Mouse (Mus musculus) macrophage (primary cell): ENCODE results near the gene Wnk4. TPM values are rescaled to one million over a fixed set of nuclear protein-coding genes. Genes with fewer than 3 reads are reported as not detected.

ENCODE experiments used
- H3K27ac ChIP-seq: fragments of 350-480 bp; formaldehyde crosslinking; 2 replicates; pipeline ENCODE4 v1.9.0; 2021
- H3K36me3 ChIP-seq: fragments of 350-480 bp; formaldehyde crosslinking; 2 replicates; pipeline ENCODE4 v1.9.0; 2021; ENCODE audit errors: inconsistent target
- H3K4me3 ChIP-seq: fragments of 350-480 bp; formaldehyde crosslinking; 2 replicates; pipeline ENCODE4 v1.9.0; 2021; ENCODE audit errors: inconsistent target
- H3K79me2 ChIP-seq: fragments of 350-480 bp; formaldehyde crosslinking; 2 replicates; pipeline ENCODE4 v1.9.0; 2021; ENCODE audit errors: inconsistent target
- WGBS: methylation state at CpG from one replicate; pipeline ENCODE4 v1.1.7; 2026; ENCODE audit warnings: inconsistent platforms; ENCODE audit not compliant: missing documents; 5-methylcytosine and 5-hydroxymethylcytosine counted together
- polyA plus RNA-seq: library from polyadenylated mRNA; stranded (reverse); fragments of 250-400 nt; gene quantifications from 3 replicates; pipeline ENCODE4 v1.2.4, GENCODE M21; 2018; ENCODE audit warnings: inconsistent platforms

Gene Wnk4
- polyA plus RNA-seq, 1 experiment from 2014 or later, result not detected

- 7% methylated on average over 7 of the region's 7 CpGs for WGBS
- Histone ChIP-seq H3K79me2 (no peaks in the 10 kb centered on the region; the same call in 1 of the 2 replicates), H3K36me3 (peaks cover 13% of the 10 kb centered on the region; the same call in 1 of the 2 replicates), H3K4me3 (peak overlapping the region; percentile 89), H3K27ac (peak overlapping the region; percentile 62)
Observed at GRCm38 (mm10) chr11:101252941-101253340, 7.4 kb upstream of the Wnk4 start.

DNA sequence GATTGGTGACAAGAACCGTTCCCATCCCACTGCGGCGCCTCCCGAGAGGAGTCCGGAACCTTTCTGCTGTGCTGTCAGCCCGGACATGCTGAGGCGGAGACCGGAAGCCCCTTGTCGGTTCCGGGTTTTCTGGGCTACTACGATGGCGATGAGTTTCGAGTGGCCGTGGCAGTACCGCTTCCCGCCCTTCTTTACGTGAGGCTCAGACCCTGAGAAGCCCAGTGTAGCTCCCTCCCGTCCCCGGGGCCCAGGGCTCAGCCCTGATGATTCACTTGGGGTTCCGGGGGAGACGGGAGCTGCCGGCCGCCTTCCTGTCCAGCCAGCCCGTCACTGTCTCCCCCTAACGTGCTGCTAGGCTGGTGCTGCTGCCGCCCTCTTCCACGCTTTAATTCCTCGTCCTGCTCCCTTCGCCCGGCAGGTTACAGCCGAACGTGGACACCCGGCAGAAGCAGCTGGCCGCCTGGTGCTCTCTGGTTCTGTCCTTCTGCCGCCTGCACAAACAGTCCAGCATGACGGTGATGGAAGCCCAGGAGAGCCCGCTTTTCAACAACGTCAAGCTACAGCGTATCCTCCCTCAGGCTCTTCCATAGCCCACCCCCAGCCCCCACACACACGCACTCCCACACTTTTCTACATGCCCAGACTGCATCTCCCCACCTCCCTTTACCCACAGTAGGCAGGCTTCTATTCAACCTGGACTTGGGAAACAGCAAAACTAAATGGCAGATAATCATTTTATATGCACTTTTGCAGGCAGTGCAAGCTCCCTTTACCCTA lies 6.6 kb upstream of the Wnk4 start, which contains the start of gene Vps25:
Gene Vps25 (plus strand): TSS at position 95 of the 777 bp plus-strand sequence.
- 1% methylated on average over 40 of the region's 40 CpGs for WGBS
- Histone ChIP-seq H3K79me2 (no peaks in the 10 kb centered on the region; the same call in 1 of the 2 replicates), H3K27ac (peak within 1 kb of the TSS; percentile 62), H3K36me3 (peaks cover 22% of the 10 kb centered on the region; the same call in 1 of the 2 replicates), H3K4me3 (peak within 1 kb of the TSS; percentile 89)

DNA sequence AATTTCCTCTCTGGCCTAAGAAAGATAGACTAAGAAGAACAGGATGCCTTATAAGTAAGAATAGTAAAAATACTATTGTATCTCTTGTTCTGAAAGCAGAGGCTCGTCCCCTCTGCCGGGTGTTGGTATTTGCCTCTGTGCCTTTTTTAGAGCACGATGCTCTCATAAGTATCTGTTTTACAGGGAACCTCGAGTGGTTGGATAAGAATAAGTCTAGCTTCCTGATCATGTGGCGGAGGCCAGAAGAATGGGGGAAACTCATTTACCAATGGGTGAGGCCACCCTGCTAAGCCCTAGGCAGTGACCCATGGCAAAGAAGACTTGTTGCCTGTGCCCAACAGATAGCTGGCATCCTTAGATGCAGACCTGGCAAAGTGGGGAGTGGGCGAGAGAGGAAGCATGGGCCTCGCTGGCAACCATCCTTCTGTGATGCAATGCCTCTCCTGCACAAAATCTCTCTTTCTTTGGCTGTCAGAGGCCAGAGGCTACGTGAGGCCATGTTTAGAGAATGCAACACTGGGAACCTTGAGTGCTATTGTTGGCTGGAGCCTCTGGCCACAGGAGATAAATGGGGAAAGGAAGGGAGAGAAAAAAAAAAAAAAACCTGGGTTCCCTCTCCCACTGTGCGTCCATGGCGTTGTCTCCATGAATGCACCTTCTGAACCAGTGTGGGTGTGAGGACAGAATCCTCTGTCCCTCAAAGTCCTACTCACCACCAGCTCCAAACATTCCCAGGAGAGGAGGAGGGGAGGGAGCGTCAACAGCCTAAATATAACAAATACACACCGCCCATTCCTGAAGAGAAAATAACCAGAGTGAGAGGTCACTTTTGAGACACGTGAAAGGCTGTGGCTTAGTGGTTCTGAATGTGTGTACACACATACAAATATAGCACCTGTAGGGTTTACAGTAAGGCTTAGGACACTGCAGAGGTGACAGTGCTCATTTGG lies 4.3 kb upstream of the Wnk4 start:
- Histone ChIP-seq H3K27ac (no peak overlapping the region), H3K4me3 (no peak overlapping the region), H3K36me3 (peaks cover 26% of the 10 kb centered on the region; the same call in 1 of the 2 replicates), H3K79me2 (no peaks in the 10 kb centered on the region; the same call in 1 of the 2 replicates)
- 96% methylated on average over 13 of the region's 13 CpGs for WGBS

GRCm38 (mm10) chr11:101259261-101259712 lies 1.1 kb upstream of the Wnk4 start:
- Histone ChIP-seq H3K79me2 (no peaks in the 10 kb centered on the region), H3K27ac (no peak overlapping the region), H3K4me3 (no peak overlapping the region), H3K36me3 (peaks cover 26% of the 10 kb centered on the region; the same call in 1 of the 2 replicates)
- WGBS, result 81% methylated on average over 6 of the region's 6 CpGs

- 4% methylated on average over 29 of the region's 30 CpGs for WGBS
- H3K27ac ChIP-seq, result no peak overlapping the region
Observed at GRCm38 (mm10) chr11:101260826-101261380, 536 bp downstream of the Wnk4 start.

DNA sequence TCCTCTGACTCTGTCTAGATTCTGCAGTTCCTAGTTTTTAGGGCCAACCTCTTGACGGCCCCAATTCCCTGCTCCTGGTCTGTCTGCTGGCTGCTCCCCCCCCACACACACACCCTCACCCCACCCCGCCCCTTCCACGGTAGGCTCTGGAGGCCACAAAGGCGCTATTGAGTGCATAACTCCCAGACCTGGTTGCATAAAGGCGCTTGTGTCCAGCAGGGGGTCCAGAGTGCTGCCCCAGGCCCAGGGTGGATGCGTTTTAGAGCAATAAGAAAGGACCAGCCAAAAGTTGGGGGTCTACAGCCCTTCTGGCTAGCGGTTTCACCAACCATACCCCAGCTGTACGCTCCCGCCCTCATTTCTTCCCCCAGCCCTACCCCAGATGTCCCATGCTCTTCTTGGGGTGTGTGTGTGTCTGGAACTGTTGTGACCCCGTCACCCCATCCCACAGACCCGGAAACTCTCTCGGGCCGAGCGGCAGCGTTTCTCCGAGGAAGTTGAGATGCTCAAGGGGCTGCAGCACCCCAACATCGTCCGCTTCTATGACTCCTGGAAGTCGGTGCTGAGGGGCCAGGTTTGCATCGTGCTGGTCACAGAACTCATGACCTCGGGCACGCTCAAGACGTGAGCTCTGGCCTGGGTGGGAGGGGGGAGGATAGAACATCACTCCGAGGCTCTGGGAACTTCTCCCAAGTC lies 2.1 kb downstream of the Wnk4 start:
- no peak overlapping the region for H3K27ac ChIP-seq
- 12% methylated on average over 22 of the region's 24 CpGs for WGBS
- H3K4me3 ChIP-seq, result no peak overlapping the region
- no peaks in the 10 kb centered on the region for H3K79me2 ChIP-seq
- H3K36me3 ChIP-seq, result peaks cover 17% of the 10 kb centered on the region; the same call in 1 of the 2 replicates

More at GRCm38 (mm10) chr11:101260826-101261380, 536 bp downstream of the Wnk4 start:
- Histone ChIP-seq H3K4me3 (no peak overlapping the region), H3K79me2 (no peaks in the 10 kb centered on the region), H3K36me3 (peaks cover 25% of the 10 kb centered on the region; the same call in 1 of the 2 replicates)

GRCm38 (mm10) chr11:101263138-101263988 lies 3.0 kb downstream of the Wnk4 start:
- Histone ChIP-seq H3K79me2 (no peaks in the 10 kb centered on the region), H3K36me3 (peaks cover 9% of the 10 kb centered on the region; the same call in 1 of the 2 replicates), H3K27ac (no peak overlapping the region), H3K4me3 (no peak overlapping the region)
- WGBS, result 19% methylated on average over 32 of the region's 32 CpGs

DNA sequence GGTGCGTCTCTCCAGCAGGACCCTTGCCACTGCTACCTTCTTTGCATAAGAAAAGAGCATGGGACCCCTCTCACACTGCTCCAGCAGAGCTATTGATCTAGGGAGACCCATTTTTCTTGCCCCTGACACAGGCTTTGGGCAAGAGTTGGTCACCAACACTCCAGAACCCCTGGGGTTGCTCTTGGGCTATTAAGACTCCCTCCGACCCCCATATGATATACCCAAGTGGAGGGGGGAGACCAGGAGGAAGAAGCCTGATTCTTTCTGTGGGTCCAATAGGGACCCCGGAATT lies 3.6 kb downstream of the Wnk4 start:
- no peak overlapping the region for H3K4me3 ChIP-seq
- no peak overlapping the region for H3K27ac ChIP-seq
- WGBS, result 54% methylated on average over 3 of the region's 3 CpGs
- peaks cover 4% of the 10 kb centered on the region; the same call in 1 of the 2 replicates for H3K36me3 ChIP-seq
- H3K79me2 ChIP-seq, result no peaks in the 10 kb centered on the region

GRCm38 (mm10) chr11:101264954-101265471 lies 4.6 kb downstream of the Wnk4 start:
- no peaks in the 10 kb centered on the region for H3K36me3 ChIP-seq
- no peak overlapping the region for H3K27ac ChIP-seq
- 13% methylated on average over 31 of the region's 31 CpGs for WGBS
- H3K4me3 ChIP-seq, result no peak overlapping the region
- H3K79me2 ChIP-seq, result no peaks in the 10 kb centered on the region

- 58% methylated on average over 6 of the region's 6 CpGs for WGBS
- Histone ChIP-seq H3K27ac (no peak overlapping the region), H3K36me3 (no peaks in the 10 kb centered on the region), H3K4me3 (no peak overlapping the region), H3K79me2 (no peaks in the 10 kb centered on the region)
Observed at GRCm38 (mm10) chr11:101265906-101266305, 5.5 kb downstream of the Wnk4 start.

- 51% methylated on average over 10 of the region's 10 CpGs for WGBS
- no peaks in the 10 kb centered on the region for H3K79me2 ChIP-seq
- H3K36me3 ChIP-seq, result no peaks in the 10 kb centered on the region
- no peak overlapping the region for H3K27ac ChIP-seq
- H3K4me3 ChIP-seq, result no peak overlapping the region
Observed at GRCm38 (mm10) chr11:101269577-101270116, 9.3 kb downstream of the Wnk4 start.

GRCm38 (mm10) chr11:101272446-101272845 lies 12.1 kb downstream of the Wnk4 start:
- Histone ChIP-seq H3K79me2 (peaks cover 2% of the 10 kb centered on the region; the same call in 1 of the 2 replicates), H3K4me3 (no peak overlapping the region), H3K27ac (no peak overlapping the region), H3K36me3 (no peaks in the 10 kb centered on the region)
- WGBS, result 81% methylated on average over 3 of the region's 3 CpGs

GRCm38 (mm10) chr11:101275309-101275708 lies 14.9 kb downstream of the Wnk4 start:
- peaks cover 14% of the 10 kb centered on the region for H3K79me2 ChIP-seq
- WGBS, result 77% methylated on average over 4 of the region's 4 CpGs
- H3K36me3 ChIP-seq, result no peaks in the 10 kb centered on the region
- no peak overlapping the region for H3K27ac ChIP-seq
- no peak overlapping the region for H3K4me3 ChIP-seq
